Mouse (Mus musculus) stomach, postnatal 0 days (tissue): ENCODE results near the gene Arrdc5.

Experiments
- CTCF ChIP-seq: IDR thresholded peaks from 2 replicates; pipeline ENCODE4 v1.5.1; 2016; ENCODE audit warnings: antibody characterized with exemption, low read depth, mild to moderate bottlenecking, moderate library complexity
- EP300 ChIP-seq: optimal IDR thresholded peaks from 2 replicates; pipeline ENCODE3; 2016; ENCODE audit warnings: antibody characterized with exemption

- no peak for TF ChIP-seq EP300
- no peak for TF ChIP-seq CTCF
Observed at GRCm38 (mm10) chr17:56309191-56309945, 9.3 kb upstream of the Arrdc5 start.
